Mouse (Mus musculus) heart, adult 2 months (tissue): ENCODE measurements at regions not wholly inside any gene's neighbourhood (a gene's known extent, or its start where the extent isn't known, plus 50 kb on each side); places are given as distances from the start of the nearest gene placed in this dataset.

Experiments used
- CTCF ChIP-seq: fragments of 200-600 bp; IDR thresholded peaks from 2 replicates; pipeline ENCODE4 v1.8.1; 2022; ENCODE audit warnings: antibody characterized with exemption, mild to moderate bottlenecking, moderate library complexity
- EP300 ChIP-seq: fragments of 200-500 bp; IDR thresholded peaks from 2 replicates; pipeline ENCODE4 v1.6.1; 2011; ENCODE audit warnings: low read depth, low read length, control low read depth; ENCODE audit not compliant: insufficient read depth
- POLR2A ChIP-seq: fragments of 200-500 bp; IDR thresholded peaks from 2 replicates; pipeline ENCODE4 v1.6.1; 2011; ENCODE audit warnings: mild to moderate bottlenecking, low read depth, low read length, control low read depth; ENCODE audit not compliant: insufficient read depth

DNA sequence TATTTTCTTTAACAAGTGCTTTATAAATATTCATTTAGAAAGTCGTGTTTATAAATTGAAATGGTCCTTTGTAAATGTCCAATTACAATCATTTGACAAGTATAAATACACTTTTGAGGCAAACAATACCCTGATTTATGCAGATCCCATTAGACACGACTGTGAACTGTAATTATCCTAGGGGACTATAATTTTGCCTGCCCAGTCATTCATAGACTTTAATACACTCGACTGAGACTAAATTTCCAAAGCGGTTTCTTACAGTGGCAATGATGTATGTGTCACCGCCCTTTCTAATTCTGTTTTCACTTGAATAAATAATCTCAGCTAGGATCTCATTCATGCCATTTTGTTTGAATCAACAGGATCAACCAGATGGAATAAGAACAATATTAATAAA is 952.7 kb downstream of the Pcdh18 start:
- TF ChIP-seq POLR2A: no peak
- TF ChIP-seq CTCF: no peak
- TF ChIP-seq EP300: no peak
